8 mouse cellular contexts compared by ENCODE assay signal in the genomic region with DNA sequence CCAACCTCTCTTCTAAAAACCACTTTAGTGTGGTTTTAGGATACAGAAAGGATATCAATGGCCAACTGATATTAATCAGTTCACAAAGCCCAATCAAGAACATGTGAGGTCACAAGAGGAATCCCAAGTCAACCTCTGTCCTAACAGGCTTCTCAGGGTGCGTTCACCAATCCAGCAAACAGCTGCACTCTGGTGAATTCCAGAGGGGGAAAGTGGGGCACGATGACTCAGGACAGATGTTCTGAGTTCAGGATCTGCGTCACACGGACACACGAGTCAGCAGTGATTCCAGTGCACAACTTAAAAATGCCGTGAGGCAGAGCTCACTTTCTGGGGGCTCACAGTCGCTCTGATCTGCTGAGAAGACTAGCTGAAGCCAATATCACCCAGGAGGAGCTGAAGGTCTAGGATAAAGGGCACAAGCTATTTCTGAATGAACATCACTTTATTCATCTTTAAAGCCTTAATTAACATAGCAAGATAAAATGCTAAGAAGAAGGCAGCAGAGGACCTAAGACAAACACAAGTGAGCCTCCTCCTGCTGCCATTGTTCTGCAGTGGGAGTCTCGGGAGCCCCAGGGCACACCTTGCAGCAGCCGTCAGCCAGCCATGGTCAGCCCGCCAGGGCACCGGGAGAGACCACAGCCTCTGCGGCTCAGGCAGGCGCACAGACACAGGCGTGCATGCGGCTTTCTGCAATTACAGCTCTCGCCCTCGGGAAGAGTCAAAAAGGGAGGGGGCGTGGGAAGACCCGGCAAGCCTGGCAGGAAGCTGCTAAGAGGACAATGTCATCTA. TPM values are rescaled to one million over a fixed set of nuclear protein-coding genes. Genes with fewer than 3 reads are reported as not detected.
DNase-seq lines count a peak whose midpoint lies in the region; ATAC-seq and TF ChIP-seq lines count a peak whose summit lies in the region.

No protein-coding gene starts in this region.

- peaks cover 16% of the 10 kb centered on the region for H3K79me3 ChIP-seq in C2C12 (ENCODE audit: low read depth)

- no peak for TF ChIP-seq CTCF in C2C12 (IDR thresholded peaks at IDR 0.05; ENCODE audit: control insufficient read depth, insufficient read depth, insufficient read length)
- no peak for TF ChIP-seq CTCF in liver, postnatal 0 days (IDR thresholded peaks at IDR 0.05; ENCODE audit: low read depth)

- no peak for DNase-seq in frontal cortex, postnatal 14 days (ENCODE audit: low spot score in 2 of 2)
- peak; percentile 36 for DNase-seq in embryo, embryonic 11.5 days (ENCODE audit: low read depth, low spot score)
- no peak for DNase-seq in liver, postnatal 0 days
- peak; percentile 52 for DNase-seq in right cerebral cortex, postnatal 25 days
- no peak for DNase-seq in adrenal gland, postnatal 4 days (ENCODE audit: low spot score in 2 of 2)

- peak overlapping the region; percentile 79 for H3K9ac ChIP-seq in hindbrain, embryonic 13.5 days
- H3K9ac ChIP-seq in liver, postnatal 0 days (replicated peaks): 0 out of 2 replicates have a peak overlapping the region, but pooled peaks have one; percentile 12

- peak overlapping the region; percentile 33 for H3ac ChIP-seq in C2C12 (ENCODE audit: control insufficient read depth, insufficient read length, low read depth)

- peaks cover 31% of the 10 kb centered on the region for H3K4me1 ChIP-seq in hindbrain, embryonic 13.5 days (replicated peaks)
- 0 out of 2 replicates have a peak, but pooled peaks cover 2% of the 10 kb centered on the region for H3K4me1 ChIP-seq in liver, postnatal 0 days (ENCODE audit: insufficient read depth)

- peak overlapping the region; percentile 89 for H3K27ac ChIP-seq in hindbrain, embryonic 13.5 days
- no peak overlapping the region for H3K27ac ChIP-seq in liver, postnatal 0 days (ENCODE audit: low read depth)

- no peaks in the 10 kb centered on the region for H3K27me3 ChIP-seq in C2C12 (ENCODE audit: control insufficient read depth, insufficient read depth, insufficient read length)
- H3K27me3 ChIP-seq in hindbrain, embryonic 13.5 days: no peaks in the 10 kb centered on the region
- peaks cover 2% of the 10 kb centered on the region; the same call in 1 of the 2 replicates for H3K27me3 ChIP-seq in liver, postnatal 0 days (ENCODE audit: insufficient read depth, low read length)

- ATAC-seq in frontal cortex, adult (ENCODE audit: low TSS enrichment): peak; percentile 55
- ATAC-seq in hindbrain, embryonic 13.5 days (ENCODE audit: low FRiP score): peak; percentile 90
- ATAC-seq in liver, postnatal 0 days: no peak

- H3K4me3 ChIP-seq in C2C12 (ENCODE audit: insufficient read depth, poor library complexity, severe bottlenecking): no peak overlapping the region
- H3K4me3 ChIP-seq in hindbrain, embryonic 13.5 days: peak overlapping the region; percentile 56
- peak overlapping the region; percentile 17 for H3K4me3 ChIP-seq in liver, postnatal 0 days (ENCODE audit: low read depth, low read length)

- H3K9me3 ChIP-seq in hindbrain, embryonic 13.5 days: no peaks in the 10 kb centered on the region
- H3K9me3 ChIP-seq in liver, postnatal 0 days (ENCODE audit: low read length): no peaks in the 10 kb centered on the region

- peaks cover 71% of the 10 kb centered on the region for H3K79me2 ChIP-seq in C2C12 (ENCODE audit: control insufficient read depth, insufficient read depth)

- WGBS in hindbrain, embryonic 13.5 days: 17% methylated on average over 19 of the region's 19 CpGs
- 22% methylated on average over 19 of the region's 19 CpGs for WGBS in liver, postnatal 0 days (ENCODE audit: insufficient replicate concordance)

- no peak for TF ChIP-seq EP300 in liver, postnatal 0 days (IDR thresholded peaks at IDR 0.05; ENCODE audit: low read depth)

- peaks cover 7% of the 10 kb centered on the region for H3K36me3 ChIP-seq in C2C12 (ENCODE audit: control insufficient read depth, insufficient read depth)
- H3K36me3 ChIP-seq in hindbrain, embryonic 13.5 days: no peaks in the 10 kb centered on the region
- H3K36me3 ChIP-seq in liver, postnatal 0 days (replicated peaks; ENCODE audit: insufficient read depth, low read length): no peaks in the 10 kb centered on the region

- H3K4me2 ChIP-seq in hindbrain, embryonic 13.5 days: peak overlapping the region; percentile 79
- peak overlapping the region; percentile 56 for H3K4me2 ChIP-seq in liver, postnatal 0 days (ENCODE audit: low read depth, low read length)

TF ChIP-seq in C2C12, 6 proteins besides CTCF, POLR2A, EP300 and RAD21:
- peak; percentile 96 for TF ChIP-seq MYOD1 (IDR thresholded peaks at IDR 0.05; ENCODE audit: control insufficient read depth, insufficient read length, low read depth)
- TF ChIP-seq USF1 (IDR thresholded peaks at IDR 0.05; ENCODE audit: low read depth): no peak
- no peak for TF ChIP-seq MAX (IDR thresholded peaks at IDR 0.05)
- TF ChIP-seq FOSL1 (IDR thresholded peaks at IDR 0.05; ENCODE audit: insufficient read depth, low read length, poor library complexity, severe bottlenecking): no peak
- no peak for TF ChIP-seq MYOG (IDR thresholded peaks at IDR 0.05; ENCODE audit: control insufficient read depth, extremely low read depth, insufficient read length)
- TF ChIP-seq CEBPB (IDR thresholded peaks at IDR 0.05; ENCODE audit: low read depth): no peak
TF ChIP-seq in C2C12: peak in this region for 1.

RNA-seq across cellular contexts. Expression of gene Ttc39b, which starts 39.9 kb away (rescaled TPM):
- 23.6 TPM for polyA plus RNA-seq in C2C12 (2012; fragmentation: generic; extraction: Trizol)
- polyA plus RNA-seq in hindbrain, embryonic 13.5 days (2015; fragmentation: Nextera tagmentation; extraction: Ambion mirVana): 5.3 and 5.5 TPM in 2 replicates
- polyA plus RNA-seq in liver, postnatal 0 days (2015; fragmentation: Nextera tagmentation; extraction: Ambion mirVana): 2.2 and 3.0 TPM in 2 replicates
- 10 to 100 TPM; 16.7 to 22.3 TPM for total RNA-seq in adrenal gland, postnatal 4 days (2021)

Comparison
In these comparisons a context has a peak if more than half of its experiments do, and no peak if none do; other contexts are left out.
1. DNase-seq: peak in embryo, embryonic 11.5 days (single experiment) and right cerebral cortex, postnatal 25 days (single experiment); none in frontal cortex, postnatal 14 days (0 of 2), liver, postnatal 0 days (single experiment) and adrenal gland, postnatal 4 days (0 of 2).